Mouse (Mus musculus): ENCODE measurements around the gene Gm31371. TPM values are rescaled to one million over a fixed set of nuclear protein-coding genes. Genes with fewer than 3 reads are reported as not detected.
A peak's percentile ranks its signal among the peaks of the same experiment; 100 is the strongest.
"Not testable (repeated sequence)": the region's sequence is repeated elsewhere in the genome, so short reads cannot be mapped to it uniquely, and the experiment has no call there.

Gene Gm31371
- total RNA-seq (2021): under 1 TPM; 0.38 to 0.60 TPM

DNA sequence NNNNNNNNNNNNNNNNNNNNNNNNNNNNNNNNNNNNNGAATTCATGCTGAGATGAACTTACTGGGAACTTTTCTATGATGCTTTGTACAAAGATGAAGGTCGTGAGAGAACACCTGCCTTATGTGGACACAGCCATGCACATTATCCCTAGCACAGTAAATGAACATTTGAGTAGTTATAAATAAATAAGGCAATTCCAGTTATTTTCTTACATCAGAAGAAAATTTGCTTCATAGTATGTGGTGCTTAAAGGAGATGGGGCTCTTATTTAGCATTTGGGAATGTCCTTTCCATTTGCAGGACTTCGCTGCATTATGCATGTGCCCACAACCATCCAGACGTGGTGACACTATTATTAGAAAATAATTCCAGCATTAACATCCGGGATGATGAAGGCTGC lies at the start of gene Gm31371:
Gene Gm31371, plus strand, starts transcription at position 301 of the 400 bp plus-strand sequence.
- not testable (repeated sequence) for DNase-seq

DNA sequence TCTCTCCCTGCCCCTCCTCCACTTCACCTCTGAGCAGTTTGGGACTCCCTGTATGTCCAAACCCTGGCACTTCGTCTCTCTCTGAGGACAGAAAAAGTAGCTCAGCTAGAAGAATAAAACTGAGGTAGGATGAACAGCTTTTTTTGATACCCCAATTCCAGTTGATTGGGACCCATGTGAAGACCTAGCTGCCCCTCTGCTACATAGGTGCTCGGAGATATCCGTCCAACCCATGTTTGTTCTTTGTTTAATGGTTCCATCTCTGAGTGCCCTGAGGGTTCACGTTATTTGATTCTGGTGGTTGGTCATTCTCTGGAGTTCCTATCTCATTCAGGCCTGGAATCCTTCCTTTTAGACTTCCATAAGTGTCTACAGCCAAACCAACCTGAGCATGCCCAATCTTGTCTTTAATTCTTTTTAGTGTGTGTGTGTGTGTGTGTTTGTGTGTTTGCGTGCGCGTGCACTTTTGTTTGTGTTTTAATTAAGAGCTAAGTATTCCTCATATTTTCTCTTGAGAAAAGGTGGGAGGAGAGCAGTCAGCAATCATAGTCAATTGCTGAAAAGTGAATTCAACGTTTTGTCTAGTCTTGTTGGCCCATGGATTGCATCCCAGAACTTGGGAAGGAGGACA lies 3.3 kb downstream of the Gm31371 start:
- DNase-seq: not testable (repeated sequence)

DNA sequence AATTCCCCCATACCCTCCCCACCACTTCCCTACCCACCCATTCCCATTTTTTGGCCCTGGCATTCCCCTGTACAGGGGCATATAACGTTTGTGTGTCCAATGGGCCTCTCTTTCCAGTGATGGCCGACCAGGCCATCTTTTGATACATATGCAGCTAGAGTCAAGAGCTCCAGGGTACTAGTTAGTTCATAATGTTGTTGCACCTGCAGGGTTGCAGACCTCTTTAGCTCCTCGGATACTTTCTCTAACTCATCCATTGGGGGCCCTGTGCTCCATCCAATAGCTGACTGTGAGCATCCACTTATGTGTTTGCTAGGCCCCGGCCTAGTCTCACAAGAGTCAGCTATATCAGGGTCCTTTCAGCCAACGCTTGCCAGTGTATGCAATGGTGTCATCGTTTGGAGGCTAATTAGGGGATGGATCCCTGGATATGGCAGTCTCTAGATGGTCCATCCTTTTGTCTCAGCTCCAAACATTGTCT lies 5.7 kb downstream of the Gm31371 start:
- DNase-seq: peak in 1 of 2 experiments; percentile 1

DNA sequence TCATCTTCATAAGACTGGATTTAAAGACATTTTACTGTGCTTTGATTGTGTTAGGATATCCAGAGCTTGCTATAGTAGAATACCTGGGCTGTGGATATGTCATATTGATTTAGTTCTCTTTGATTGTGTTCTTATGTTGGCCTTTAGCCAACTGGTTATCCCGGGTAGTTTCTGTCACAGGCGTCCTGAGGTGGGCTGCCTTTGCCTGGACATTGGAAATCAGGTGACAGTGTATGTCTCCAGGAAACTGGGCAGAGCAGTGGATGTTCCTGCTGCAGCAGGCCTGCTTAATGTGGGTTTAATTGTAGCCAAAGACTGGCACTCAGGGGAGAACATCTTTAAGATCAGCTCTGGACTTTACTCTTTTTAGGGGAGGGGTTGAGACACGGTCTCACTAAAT lies 15.9 kb downstream of the Gm31371 start:
- not testable (repeated sequence) for DNase-seq

DNA sequence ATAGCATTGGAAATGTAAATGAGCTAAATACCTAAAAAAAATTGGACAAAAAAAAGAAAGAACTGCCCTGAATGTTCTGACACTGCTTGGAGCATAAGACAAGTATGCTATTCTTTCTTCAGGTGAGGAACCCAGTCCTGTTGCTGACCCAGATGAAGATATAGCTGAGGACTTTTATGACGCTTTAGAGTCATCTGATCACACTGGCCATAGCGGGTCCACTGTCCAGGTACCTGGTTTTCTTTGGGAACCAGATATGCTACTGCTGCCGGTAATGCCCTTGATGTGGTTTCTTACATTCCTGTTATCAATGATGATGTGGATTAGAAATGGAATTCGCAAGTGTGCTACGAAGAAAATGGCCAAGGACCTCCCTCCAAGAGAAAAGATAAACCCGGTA lies 31.1 kb downstream of the Gm31371 start:
- not testable (repeated sequence) for DNase-seq

DNA sequence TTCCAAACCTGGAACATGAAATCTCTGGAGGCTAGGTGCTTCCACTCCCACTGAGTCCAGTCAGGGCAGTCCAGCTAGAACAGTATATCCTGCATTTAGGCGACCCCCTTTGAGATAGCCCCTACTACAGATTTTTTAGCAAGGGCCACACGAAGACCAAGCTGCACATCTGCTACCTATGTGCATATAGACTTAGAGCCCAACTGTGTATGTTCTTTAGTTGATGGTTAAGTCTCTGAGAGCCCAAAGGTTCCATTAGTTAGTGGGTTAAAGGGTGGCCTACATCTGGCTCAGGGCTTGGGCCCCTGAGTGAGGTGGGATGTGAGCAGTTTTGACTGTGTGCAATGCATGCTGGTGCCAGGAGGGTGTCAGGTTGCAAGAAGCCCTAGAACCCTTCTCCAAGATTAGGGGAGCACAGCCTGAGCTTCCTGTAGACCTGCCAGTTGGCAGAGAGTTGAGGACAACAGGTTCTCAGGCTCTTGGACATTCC lies 32.4 kb downstream of the Gm31371 start:
- DNase-seq: not testable (repeated sequence)

DNA sequence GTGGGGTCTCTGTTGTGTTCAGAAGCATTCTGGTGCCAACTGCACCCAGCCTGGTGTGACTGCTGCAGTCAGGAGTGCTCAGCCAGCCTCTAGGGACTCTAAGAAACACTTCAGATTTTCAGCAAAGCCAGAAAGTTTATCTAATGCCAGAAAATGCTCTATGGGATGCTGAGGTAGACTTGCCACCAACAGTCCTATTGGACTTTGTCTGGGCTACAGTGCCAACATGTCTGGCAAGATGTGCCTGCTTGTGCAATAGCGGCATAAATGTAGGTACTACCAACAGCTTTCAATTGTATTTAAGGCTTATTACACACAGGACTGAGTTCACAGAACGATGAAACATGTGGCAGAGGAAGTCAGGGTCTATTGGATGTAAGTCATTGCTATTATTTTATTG lies 57.7 kb downstream of the Gm31371 start:
- no peak for DNase-seq

DNA sequence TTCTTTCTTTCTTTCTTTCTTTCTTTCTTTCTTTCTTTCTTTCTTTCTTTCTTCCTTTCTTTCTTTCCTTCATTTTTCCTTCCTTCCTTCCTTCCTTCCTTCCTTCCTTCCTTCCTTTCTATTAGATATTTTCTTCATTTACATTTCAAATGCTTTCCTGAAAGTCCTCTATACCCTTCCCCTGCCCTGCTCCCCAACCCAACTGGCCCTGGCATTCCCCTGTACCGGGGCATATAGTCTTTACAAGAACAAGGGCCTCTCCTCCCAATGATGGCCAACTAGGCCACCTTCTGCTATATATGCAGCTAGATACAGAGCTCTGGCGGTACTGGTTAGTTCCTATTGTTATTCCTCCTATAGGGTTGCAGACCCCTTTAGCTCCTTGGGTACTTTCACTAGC lies 60.6 kb downstream of the Gm31371 start:
- DNase-seq: not testable (repeated sequence)

DNA sequence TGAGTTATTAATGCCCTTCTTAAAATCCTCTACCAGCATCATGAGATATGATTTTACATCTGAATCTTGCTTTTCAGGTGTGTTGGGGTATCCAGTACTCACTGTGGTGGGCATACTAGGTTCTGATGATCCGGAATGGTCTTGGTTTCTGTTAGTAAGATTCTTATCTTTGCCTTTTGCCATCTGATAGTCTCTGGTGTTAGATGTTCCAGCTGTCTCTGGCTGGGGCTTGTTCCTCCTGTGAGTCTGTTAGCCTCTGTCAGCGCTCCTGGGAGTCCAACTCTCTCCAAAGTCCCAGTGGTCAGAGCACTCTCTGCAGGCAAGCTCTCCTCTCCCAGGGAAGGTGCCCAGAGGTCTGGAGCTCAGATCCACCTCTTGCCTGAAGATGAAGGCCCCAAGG lies 65.0 kb downstream of the Gm31371 start:
- peak; percentile 3 to 12 for DNase-seq

DNA sequence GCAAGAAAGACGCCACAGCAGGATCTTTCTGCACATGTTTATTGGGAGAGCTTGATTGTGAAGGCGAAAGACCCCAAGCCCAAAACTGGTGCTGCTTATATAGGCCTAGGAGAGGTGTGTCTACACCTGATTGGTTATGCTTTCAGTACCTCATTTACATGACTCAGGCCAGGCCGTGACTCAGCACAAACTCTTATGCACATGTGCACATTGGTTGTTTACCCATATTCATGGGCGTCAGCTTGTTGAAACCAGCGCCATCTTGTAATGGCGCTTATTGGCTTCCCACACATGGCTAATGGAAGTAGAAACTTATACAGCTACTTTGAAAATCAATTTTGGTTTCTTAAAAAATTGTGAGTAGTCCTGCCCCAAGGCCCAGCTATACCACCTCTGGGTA lies 72.0 kb downstream of the Gm31371 start:
- DNase-seq: not testable (repeated sequence)

Other genes with a start within 250 kb of the Gm31371 start
- under 1 TPM; 0.60 to 0.94 TPM for gene 4930467E23Rik, start 173.8 kb upstream of the Gm31371 start, total RNA-seq (2021)

Data from layer of hippocampus, postnatal 36 days (tissue).